Mouse (Mus musculus) limb, embryonic 14.5 days (tissue): Measurements from ENCODE around the gene Ccr1l1. TPM values are rescaled to one million over a fixed set of nuclear protein-coding genes. Genes with fewer than 3 reads are reported as not detected.

Experiments used
- ATAC-seq: fragments of 200-750 bp; cut with Nextera tagmentation; 2 replicates; pipeline ENCODE4 v1.8.0; 2017; ENCODE audit warnings: low read depth, moderate number of reproducible peaks, moderate TSS enrichment; ENCODE audit not compliant: low FRiP score
- DNase-seq: peaks from one replicate; pipeline ENCODE4 v3.0.0-alpha.2; 2015; ENCODE audit warnings: low spot score
- H3K27ac ChIP-seq: fragments of 300-500 bp; sonication (generic); replicated peaks from 2 replicates; pipeline ENCODE4 v1.5.1; 2014; ENCODE audit warnings: low read depth, mild to moderate bottlenecking, low read length, moderate library complexity, mixed read lengths
- H3K27me3 ChIP-seq: fragments of 300-500 bp; sonication (generic); 2 replicates; pipeline ENCODE4 v1.6.1; 2014; ENCODE audit warnings: low read length, mixed read lengths; ENCODE audit not compliant: control insufficient read depth, insufficient read depth
- H3K36me3 ChIP-seq: fragments of 300-500 bp; sonication (generic); 2 replicates; pipeline ENCODE4 v1.6.1; 2014; ENCODE audit warnings: mild to moderate bottlenecking, low read length, moderate library complexity, mixed read lengths; ENCODE audit not compliant: control insufficient read depth, insufficient read depth
- H3K4me1 ChIP-seq: fragments of 300-500 bp; sonication (generic); 2 replicates; pipeline ENCODE4 v1.6.1; 2014; ENCODE audit warnings: antibody characterized with exemption, low read length, mixed read lengths; ENCODE audit not compliant: control insufficient read depth, insufficient read depth
- H3K4me2 ChIP-seq: fragments of 300-500 bp; sonication (generic); replicated peaks from 2 replicates; pipeline ENCODE4 v1.6.1; 2014; ENCODE audit warnings: low read depth, mild to moderate bottlenecking, low read length, moderate library complexity; ENCODE audit not compliant: severe bottlenecking
- H3K4me3 ChIP-seq: fragments of 300-500 bp; sonication (generic); replicated peaks from 2 replicates; pipeline ENCODE4 v1.5.1; 2014; ENCODE audit warnings: low read length
- H3K9ac ChIP-seq: fragments of 300-500 bp; sonication (generic); 2 replicates; pipeline ENCODE4 v1.6.1; 2014; ENCODE audit warnings: mild to moderate bottlenecking, low read depth, low read length, moderate library complexity; ENCODE audit not compliant: severe bottlenecking
- H3K9me3 ChIP-seq: fragments of 300-500 bp; sonication (generic); 2 replicates; pipeline ENCODE4 v1.6.1; 2016; ENCODE audit warnings: low read length; ENCODE audit not compliant: control insufficient read depth
- POLR2A ChIP-seq: fragments of 200-500 bp; IDR thresholded peaks from 2 replicates; pipeline ENCODE4 v1.8.0; 2012; ENCODE audit warnings: inconsistent platforms, mild to moderate bottlenecking, moderate library complexity, borderline replicate concordance; ENCODE audit not compliant: insufficient read depth, insufficient read length; ENCODE audit errors: extremely low read depth
- WGBS: fragments of 180-500 bp; shearing (Covaris S2); extraction: QIAGEN DNeasy Blood & Tissue Kit; methylation state at CpG from one replicate; pipeline ENCODE4 v1.1.7; 2014; 5-methylcytosine and 5-hydroxymethylcytosine counted together
- polyA plus RNA-seq, 2 experiments: library from polyadenylated mRNA; depleted of rRNA in 1 of 2; stranded (reverse) in 1 of 2; unstranded in 1 of 2; fragments of >200 nt; fragmentation: Nextera tagmentation in 1 of 2; extraction: Ambion mirVana in 1 of 2; gene quantifications; 2 replicates each; pipeline versions ENCODE4 v1.2.1 to v1.2.3; 2012 to 2014

Gene Ccr1l1
- polyA plus RNA-seq, 2 experiments, result 0.10 TPM; not detected in 1

- no peaks in the 10 kb centered on the region for H3K27me3 ChIP-seq
- no peak overlapping the region for H3K27ac ChIP-seq
- WGBS, result 81% methylated on average over 5 of the region's 5 CpGs
- H3K9me3 ChIP-seq, result no peaks in the 10 kb centered on the region
- no peak overlapping the region for H3K4me3 ChIP-seq
- ATAC-seq, result no peak
- no peak for DNase-seq
- no peak overlapping the region for H3K4me2 ChIP-seq
- TF ChIP-seq POLR2A, result no peak
- H3K36me3 ChIP-seq, result no peaks in the 10 kb centered on the region
- no peak overlapping the region for H3K9ac ChIP-seq
- H3K4me1 ChIP-seq, result no peaks in the 10 kb centered on the region
Observed at GRCm38 (mm10) chr9:123935776-123936175, 42.4 kb downstream of the Ccr1l1 start.

DNA sequence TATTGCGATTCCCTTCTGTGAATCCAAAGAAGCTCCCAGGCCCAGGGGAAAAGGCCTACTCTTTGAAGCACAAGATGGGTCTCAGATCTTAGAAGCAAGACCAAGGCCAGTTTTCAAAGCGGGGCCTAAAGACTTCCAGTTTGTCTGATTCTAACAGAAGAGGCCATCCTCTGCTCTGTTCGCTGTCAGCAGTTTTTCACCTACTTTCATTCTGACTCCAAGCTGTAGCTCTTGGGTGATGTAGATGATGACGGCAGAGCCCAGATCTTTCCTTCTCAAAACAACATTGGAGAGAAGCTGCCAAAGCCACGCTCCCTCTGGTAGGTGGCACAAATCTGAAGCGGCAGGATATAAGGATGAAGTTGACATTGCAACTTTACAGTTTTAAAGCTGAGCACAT is 42.9 kb downstream of the Ccr1l1 start:
- Histone ChIP-seq H3K4me2 (no peak overlapping the region), H3K27ac (no peak overlapping the region), H3K4me1 (no peaks in the 10 kb centered on the region), H3K36me3 (no peaks in the 10 kb centered on the region), H3K27me3 (no peaks in the 10 kb centered on the region), H3K9ac (no peak overlapping the region), H3K4me3 (no peak overlapping the region), H3K9me3 (no peaks in the 10 kb centered on the region)
- ATAC-seq (no peak), DNase-seq (no peak)
- no peak for TF ChIP-seq POLR2A
- 92% methylated on average over 6 of the region's 6 CpGs for WGBS

DNA sequence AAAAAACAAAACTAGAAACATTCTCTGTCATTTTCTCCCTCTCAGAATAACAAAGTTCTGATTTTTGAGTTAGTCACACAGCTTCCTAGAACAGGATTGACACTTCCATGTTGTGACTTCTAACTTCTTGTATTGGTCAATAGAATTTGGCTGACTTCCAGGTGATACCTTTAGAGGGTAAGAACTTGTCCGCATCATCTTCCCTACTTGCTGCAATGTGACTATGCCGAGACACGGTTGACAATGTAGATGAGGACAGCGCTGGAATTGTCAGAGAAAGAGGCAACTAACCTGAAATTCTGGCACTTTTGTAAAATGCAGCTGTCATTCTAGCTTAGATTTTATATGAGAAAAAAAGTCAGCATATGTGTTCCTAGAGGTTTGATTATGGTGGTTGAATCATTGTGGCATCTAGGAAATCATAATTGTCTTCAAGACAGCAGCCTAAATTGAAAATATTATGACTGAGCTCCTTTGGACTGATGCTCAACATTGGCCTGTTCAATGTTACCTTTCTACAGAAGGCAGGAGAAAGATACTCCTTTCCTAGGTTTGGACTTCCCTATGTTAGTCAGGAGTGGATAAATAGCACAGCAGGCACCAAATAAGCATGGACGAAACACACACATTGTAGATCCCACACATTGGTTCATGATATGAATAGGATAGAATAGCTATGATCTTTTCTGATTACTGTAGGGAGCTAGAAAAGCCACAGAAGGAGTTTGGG is 44.3 kb downstream of the Ccr1l1 start:
- ATAC-seq (no peak), DNase-seq (no peak)
- no peaks in the 10 kb centered on the region for H3K27me3 ChIP-seq
- TF ChIP-seq POLR2A, result no peak
- H3K4me3 ChIP-seq, result no peak overlapping the region
- H3K9ac ChIP-seq, result no peak overlapping the region
- no peaks in the 10 kb centered on the region for H3K9me3 ChIP-seq
- H3K4me1 ChIP-seq, result no peaks in the 10 kb centered on the region
- H3K36me3 ChIP-seq, result no peaks in the 10 kb centered on the region
- H3K27ac ChIP-seq, result no peak overlapping the region
- no peak overlapping the region for H3K4me2 ChIP-seq
- 88% methylated on average over 5 of the region's 5 CpGs for WGBS

GRCm38 (mm10) chr9:123932911-123933675 is 45.1 kb downstream of the Ccr1l1 start:
- ATAC-seq (no peak), DNase-seq (no peak)
- WGBS, result 94% methylated on average over 19 of the region's 19 CpGs
- Histone ChIP-seq H3K9me3 (no peaks in the 10 kb centered on the region), H3K4me1 (no peaks in the 10 kb centered on the region), H3K27ac (no peak overlapping the region), H3K9ac (no peak overlapping the region), H3K4me2 (no peak overlapping the region), H3K27me3 (no peaks in the 10 kb centered on the region), H3K4me3 (no peak overlapping the region), H3K36me3 (no peaks in the 10 kb centered on the region)
- TF ChIP-seq POLR2A, result no peak

DNA sequence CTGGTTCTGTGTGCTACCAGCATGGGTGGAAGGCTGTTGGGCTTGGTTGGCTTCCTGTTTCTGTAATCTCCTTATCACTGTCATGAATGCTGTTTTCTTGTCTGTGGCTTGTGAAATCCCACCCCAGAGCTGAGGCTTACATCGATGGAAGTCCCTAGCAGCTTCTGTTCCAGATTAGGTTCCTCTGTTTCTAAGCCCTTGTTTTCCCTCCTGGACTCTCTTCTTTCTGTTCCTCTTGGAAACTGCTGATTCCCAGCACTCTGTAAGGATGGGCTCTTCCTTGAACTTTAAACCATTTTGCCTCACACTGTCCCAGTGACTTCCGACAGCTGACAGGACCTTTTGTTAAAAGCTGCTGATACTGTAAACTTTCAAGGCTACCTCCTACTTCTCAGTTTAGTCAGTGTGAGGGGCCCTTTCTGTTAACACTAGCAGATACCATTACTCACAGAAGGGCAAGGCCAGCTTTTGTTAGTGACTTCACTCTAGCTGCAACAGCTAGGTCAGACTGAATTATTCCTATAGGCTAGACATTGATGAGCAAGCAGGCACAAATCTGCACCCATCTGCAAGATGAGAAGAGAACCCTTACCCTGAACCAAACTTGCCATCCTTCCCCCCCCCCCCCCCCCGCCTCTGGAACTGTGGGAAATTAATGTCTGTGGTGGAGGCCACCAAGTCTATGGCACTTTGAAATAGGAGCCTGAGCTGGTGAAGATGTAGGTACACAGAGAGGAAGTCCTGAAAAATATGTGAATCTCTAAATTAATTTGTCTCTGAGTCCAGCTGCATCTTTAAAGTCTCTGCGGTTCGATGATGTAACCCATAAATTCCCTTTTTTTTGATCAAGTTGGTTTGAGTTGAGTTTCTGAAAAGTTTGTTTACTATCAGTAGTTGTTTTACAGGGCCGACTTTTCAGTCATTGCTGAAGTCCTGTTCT is 46.2 kb downstream of the Ccr1l1 start:
- no peaks in the 10 kb centered on the region for H3K36me3 ChIP-seq
- H3K27me3 ChIP-seq, result no peaks in the 10 kb centered on the region
- WGBS, result 75% methylated on average over 5 of the region's 6 CpGs
- H3K9ac ChIP-seq, result no peak overlapping the region
- DNase-seq (no peak), ATAC-seq (no peak)
- no peak overlapping the region for H3K4me2 ChIP-seq
- H3K4me1 ChIP-seq, result no peaks in the 10 kb centered on the region
- H3K9me3 ChIP-seq, result no peaks in the 10 kb centered on the region
- no peak overlapping the region for H3K4me3 ChIP-seq
- H3K27ac ChIP-seq, result no peak overlapping the region
- TF ChIP-seq POLR2A, result no peak
